Mouse (Mus musculus): ENCODE results near the gene Hcn2. TPM values are rescaled to one million over a fixed set of nuclear protein-coding genes. Genes with fewer than 3 reads are reported as not detected.
"Not testable (repeated sequence)": the region's sequence is repeated elsewhere in the genome, so short reads cannot be mapped to it uniquely, and the experiment has no call there.

The Hcn2 gene
- total RNA-seq, 4 experiments from 2014 or later, result 162 to 182 (median 166) TPM

DNA sequence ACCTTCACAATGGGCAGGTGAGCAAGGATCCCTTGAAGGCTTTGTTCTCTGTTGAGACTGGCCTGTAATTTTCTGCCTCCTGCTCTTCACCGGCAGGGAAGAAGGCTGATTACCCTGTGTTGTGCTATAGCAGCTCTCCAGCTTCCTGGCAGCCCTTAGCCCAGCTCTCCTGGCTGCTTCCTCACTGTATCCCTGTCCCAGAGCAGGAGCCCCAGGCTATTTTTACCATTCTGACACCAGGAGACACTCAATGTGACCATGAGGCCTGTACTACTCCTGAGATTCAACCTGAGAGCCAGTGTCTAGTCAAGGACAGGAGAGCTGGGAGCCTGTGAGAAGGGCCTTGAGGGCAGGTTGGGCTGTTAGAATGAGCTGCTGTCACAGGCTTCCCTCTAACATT is 29.7 kb upstream of the Hcn2 start:
- no peak for DNase-seq (ENCODE audit: low spot score in 2 of 2)

DNA sequence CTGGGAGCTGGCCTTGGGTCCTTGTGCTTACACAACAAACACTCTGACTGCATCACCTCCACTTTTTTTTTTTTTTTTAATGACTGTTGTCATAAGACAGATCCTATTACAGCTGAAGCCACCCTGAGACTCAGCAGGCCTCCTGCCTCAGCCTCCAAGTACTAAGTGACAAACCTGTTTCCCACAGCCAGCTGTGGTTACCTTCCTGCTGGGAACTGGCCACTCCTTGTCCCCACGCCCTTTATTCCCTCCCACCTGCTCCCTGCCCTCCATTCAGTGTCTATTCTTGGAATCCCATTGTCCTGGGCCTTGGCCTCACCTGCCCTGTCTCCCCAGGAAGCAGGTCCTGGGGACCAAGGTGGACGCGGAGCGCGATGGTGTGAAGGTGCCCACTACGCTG is 28.9 kb upstream of the Hcn2 start:
- DNase-seq (ENCODE audit: low spot score in 2 of 2), result no peak

DNA sequence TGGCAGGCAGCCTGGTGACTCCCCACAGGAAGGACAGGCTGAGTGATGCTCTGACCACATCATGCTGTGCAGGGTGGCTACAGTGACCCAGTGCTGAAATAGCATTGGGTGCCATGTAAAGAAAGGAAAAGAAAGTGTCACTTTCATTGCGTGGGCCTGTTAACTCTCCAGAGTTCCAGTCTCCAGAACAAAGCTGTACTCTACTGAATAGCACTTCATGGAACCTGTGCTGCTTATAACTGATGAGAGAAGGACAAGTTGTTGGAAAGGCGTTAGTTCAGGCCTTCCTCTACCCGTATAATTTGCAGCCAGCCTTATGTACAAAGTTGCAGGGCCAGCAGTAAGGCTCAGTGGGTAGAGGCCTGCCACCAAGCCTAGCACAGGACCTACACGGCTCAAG is 27.7 kb upstream of the Hcn2 start, which contains the start of gene Gzmm:
Gene Gzmm, plus strand, starts transcription at position 301 of the 400 bp plus-strand sequence.
- DNase-seq (ENCODE audit: low spot score in 2 of 2), result no peak

DNA sequence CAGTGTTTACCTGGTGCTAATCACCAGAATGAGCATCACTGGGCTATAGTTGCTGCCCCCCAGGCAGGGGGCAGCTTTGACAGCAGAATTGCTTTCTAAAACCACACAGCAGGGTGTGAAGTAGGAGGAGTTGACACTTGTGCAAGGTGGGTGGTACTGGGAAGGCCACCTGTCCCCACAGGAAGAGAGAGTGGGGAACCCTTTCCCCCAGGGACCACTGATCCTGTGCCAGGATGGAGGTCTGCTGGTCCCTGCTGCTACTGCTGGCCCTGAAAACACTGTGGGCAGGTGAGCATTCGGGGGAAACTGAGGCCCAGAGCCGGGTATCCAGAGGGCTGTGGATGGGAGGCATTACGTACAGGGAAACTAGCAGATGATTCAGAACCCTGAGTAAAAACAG is 27.3 kb upstream of the Hcn2 start:
- no peak for DNase-seq (ENCODE audit: low spot score in 2 of 2)

DNA sequence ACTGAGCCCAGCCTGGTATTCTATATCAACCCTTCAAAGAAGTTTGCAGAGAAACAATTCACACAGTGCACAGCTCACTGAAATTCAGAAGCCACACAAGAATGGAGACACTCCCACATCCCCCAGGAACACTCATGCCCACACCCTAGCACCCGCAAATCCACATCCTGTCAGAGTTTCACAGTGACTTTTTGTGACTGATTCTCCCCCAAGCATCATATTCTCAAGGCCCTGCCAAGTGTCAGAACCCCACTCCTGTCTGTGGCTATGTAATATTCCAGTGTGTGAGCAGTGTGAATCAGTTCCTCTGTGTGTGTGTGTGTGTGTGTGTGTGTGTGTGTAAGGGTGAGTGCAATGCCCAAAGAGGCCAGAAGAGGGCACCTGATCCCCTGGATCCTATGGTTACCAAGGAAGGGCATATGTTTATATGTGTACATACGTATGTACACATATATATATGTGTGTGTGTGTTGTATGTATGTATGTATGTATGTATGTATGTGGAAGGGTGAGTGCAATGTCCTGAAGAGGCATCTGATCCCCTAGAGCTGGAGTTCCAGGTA is 24.4 kb upstream of the Hcn2 start:
- DNase-seq (ENCODE audit: low spot score in 2 of 2), result no peak

DNA sequence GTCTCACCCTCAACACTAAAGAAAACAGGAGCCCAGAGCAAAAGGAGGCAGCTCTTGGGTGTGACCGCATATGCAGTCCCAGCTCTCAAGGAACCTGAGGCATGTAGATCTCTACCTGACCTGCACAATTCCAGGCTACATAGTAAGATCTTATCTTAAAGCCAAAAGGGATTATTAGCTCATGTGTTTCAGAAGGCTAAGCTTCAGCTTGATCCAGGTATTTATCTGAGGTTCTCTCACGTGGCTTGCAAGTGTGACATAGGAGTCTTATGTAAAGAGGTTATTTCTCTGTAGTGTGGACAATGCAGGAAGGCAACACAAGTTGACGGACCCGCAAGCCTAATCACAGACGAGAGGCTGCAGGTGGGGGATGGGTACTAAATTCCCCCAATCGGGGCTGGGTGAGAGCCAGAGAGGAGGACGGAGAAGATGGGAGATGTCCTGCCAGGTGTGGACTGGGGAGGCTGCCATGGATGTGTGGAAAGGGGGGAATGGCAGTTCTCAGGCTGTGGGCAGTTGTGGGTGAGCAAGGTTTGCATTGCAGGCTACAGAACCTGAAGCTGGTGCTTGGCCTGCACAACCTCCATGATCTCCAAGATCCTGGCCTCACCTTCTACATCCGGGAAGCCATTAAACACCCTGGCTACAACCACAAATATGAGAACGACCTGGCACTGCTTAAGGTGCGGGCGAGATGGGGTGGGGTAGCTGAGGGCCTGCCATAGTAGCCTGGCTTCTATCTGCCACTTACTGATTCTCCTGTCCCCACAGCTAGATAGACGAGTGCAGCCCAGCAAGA is 22.7 kb upstream of the Hcn2 start:
- DNase-seq (ENCODE audit: low spot score in 2 of 2), result no peak

DNA sequence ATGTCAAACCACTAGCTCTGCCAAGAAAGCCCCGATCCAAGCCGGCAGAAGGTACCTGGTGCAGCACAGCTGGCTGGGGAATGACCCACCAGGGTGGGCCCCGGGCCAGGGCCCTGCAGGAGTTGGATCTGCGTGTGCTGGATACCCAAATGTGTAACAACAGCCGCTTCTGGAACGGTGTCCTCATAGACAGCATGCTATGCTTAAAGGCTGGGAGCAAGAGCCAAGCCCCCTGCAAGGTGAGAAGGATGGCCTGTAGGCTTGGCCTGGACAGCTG is 22.1 kb upstream of the Hcn2 start:
- no peak for DNase-seq (ENCODE audit: low spot score in 2 of 2)

DNA sequence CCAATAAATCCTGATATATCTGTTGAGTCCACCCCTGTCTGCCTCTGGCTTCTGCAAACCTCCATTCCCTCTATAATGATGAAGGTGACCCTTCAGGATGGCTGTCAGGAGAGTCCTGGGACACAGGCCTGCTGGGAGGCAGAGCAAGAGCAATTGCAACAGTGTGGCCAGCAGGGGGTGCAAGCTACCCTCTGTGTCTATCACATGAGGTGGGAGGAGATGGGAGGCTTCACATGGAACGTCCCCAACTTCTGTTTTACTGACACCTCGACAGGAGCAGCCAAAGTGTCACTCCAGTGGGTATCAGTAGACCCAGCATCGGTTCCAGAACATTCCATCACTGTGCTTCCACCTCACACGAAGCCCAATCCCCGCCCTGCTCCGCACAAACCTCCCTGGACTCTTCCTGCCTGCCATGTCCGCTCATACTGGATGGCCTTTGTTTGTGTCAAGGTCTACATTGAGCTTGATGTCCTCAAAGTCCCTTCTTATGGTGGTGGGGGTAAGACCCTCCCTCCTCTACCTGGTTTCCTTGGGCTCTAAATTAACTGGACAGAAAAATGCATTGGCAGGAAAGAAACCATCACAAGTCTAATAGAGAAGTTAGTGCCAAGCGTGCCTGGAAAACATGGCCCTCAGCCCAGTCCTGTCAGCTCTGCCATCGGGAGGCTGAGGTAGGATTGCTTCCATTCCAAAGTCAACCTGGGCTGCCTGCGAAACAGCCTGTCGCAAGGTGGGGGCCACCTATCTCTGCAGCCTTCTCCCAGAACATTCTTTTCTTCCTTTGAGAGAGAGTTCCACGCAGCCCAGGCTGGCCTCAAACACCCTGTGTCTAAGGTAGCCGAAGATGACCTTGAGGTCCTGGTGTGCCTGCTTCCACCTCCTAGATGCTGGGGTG is 21.0 kb upstream of the Hcn2 start:
- DNase-seq (ENCODE audit: low spot score in 2 of 2), result no peak

DNA sequence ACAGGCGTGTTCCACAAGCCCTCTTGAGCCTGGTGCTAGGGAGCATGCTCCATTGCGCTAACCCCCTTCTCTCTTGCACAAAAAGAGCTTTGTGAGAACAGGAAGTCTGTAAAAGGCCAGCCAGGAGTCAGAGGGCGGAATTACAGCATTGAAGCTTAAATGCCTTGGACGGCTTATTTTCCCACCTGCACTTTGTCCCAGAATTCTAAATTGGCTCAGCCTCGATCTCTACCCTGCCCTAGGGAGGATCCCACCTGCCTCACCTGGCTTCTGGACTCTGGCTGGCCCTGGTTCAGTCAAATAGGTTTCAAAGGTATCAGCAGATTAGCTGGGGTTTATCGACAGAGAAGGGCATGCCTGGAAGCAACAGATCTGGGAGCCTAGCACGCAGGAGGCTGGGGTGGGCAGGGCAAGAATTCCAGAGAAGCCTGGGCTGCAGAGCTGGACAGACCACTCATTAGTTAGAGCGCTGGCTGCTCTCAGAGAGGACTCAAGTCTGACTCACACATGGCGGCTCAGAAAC is 20.2 kb upstream of the Hcn2 start:
- no peak for DNase-seq (ENCODE audit: low spot score in 2 of 2)

DNA sequence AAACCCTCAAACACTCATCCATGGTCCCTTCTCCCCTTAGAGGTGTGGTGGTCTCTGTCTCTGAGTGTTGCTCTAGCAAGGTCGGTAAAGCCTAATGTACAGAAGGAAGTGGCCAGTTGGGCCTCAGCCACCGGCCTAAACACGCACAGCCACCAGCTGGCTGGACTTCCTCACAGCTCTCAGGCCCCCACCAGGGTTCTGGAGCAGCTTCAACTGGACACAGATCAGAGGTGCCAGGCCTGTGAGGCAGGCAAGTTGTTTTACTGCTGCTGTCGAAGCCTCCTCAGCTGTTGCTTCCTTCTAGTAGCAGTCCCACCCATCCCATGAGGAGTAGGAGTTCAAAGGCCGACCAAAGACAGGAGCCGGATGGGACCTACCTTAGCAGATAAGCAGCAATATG is 18.5 kb upstream of the Hcn2 start:
- DNase-seq (ENCODE audit: low spot score in 2 of 2), result no peak

DNA sequence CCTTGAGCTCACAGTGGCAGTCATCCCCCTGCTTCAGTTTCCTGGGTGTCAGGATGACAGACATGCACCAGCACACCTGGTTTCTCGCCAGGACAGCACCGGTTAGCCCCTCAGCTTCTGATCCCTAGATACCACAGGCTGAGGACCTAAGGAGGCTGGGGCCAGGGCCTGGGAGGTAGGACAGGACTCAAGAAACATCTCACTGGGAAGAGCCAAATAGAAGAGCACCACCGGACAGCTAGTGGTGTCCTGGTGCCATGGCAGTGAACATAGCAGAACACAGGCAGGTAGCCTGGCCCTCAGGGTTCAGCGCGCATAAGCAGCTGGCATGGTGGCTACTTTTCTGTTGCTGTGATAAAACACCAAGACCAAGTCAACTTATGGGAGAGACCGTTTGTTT is 18.0 kb upstream of the Hcn2 start:
- no peak for DNase-seq (ENCODE audit: low spot score in 2 of 2)

DNA sequence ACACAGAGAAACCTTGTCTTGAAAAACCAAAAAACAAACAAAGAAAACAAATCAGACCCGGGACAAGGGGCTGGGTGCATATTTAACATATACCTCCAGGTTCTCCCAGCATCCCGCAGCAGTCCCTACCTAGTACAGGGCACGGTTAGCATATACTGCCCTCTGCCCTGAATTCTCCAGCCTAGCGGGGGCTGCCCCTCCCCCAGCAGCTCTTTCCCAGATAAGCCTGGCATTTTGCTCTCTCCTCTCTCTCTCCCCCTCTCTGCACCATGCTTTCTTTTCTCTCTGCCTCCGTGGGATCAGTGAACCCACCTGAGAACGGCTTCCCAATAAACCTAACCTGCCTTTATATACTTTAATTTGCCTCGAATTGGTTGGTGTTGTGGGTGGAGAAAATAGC is 15.8 kb upstream of the Hcn2 start:
- no peak for DNase-seq (ENCODE audit: low spot score in 2 of 2)

DNA sequence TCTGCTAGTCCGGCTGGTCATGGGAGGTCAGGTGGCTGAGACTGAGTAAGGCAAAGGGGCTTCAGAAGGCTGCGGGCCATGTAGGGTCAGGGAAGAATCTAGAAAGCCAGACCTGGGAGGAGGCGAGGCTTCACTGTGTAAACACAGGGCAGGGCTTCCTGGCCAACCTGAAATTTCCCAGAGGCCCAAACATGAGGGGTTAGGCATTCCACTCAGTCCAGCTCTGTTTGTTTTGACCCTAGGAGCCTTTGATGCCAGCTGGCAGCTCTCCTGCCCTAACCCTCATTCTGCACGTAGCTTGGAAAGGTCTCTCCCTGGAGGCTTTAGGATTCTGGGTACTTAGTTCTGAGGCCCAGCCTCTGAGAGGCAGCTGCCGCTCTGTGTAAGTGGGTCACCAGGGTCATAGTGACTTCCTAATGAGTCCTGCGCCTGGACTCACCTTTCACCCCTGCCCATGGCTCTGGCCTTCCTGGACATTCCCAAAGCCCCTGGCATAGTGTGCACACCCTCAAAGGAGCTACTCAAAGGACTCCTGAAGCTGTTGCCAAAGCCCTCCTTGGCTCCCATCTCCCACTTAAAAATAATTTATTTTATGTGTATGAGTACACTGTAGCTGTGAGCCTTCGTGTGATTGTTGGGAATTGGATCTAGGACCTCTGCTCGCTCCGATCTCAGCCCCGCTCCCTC is 14.8 kb upstream of the Hcn2 start:
- DNase-seq (ENCODE audit: low spot score in 2 of 2), result no peak

DNA sequence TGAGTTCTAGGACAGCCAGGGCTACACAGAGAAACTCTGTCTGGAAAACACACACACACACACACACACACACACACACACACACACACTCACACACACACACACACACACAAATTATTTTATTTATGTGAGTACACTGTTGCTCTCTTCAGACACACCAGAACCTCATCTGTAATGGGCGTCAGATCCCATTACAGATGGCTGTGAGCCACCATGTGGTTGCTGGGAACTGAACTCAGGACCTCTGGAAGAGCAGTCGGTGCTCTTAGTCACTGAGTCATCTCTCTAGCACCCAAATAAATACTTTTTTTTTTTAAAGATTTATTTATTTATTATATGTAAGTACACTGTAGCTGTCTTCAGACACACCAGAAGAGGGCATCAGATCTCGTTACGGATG is 13.5 kb upstream of the Hcn2 start:
- not testable (repeated sequence) for DNase-seq (ENCODE audit: low spot score in 2 of 2)

DNA sequence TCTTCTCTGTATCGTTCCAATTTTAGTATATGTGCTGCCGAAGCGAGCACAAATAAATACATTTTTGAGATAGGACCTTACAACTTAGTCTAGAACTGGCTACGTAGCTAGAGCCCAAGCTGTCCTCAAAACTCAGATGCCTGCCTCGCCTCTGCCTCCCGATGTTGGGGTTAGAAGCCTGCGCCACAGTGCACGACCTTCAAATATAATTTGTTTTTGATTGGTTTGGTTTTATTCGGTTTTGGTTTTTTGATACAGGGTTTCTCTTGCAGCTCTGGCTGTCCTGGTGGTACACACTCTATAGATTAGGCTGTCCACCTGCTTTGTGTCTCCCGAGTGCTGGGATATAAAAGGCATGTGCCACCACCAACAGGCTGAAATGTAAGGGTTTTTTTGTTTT is 12.9 kb upstream of the Hcn2 start:
- DNase-seq (ENCODE audit: low spot score in 2 of 2), result no peak

DNA sequence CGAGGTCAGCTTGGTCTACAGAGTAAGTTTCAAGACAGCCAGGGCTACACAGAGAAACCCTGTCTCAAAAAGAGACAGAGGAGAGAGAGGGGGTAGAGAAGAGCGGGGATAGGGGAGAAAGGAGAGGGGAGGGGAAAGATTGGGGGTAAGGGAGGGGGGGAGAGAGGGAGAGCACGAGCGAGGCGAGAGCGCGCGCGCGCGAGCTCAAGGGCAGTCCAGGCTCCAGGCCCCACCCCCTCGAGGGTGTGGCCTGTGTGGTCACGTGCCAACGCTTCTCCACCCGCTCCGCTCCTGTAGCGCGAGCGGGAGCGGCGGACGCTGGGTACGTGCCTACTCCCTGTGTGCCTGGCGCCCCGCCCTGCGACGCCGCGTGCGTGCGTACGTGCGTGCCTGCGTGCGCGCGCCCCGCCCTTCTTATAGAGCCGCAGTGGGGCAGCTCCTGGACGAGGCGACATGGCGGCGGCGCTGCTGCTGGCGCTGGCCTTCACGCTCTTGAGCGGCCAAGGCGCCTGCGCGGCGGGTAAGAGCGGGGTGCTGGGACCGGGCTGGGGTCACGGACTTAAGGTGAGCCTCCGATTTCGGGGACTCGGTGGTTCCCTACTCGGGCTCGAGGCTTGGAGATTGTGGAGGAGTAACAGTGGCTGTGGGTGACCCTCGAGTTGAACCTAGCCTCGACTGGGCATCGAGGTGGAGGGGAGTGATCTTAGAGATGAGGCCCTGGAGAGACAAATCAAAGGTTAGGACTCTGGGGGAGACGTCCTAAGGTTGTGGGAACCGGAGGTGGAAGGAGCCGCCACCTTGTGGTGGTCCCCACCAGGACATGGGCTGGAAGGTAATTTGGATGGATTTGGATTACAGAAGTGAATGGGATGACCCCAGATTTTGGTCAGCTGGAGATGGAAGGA is 12.1 kb upstream of the Hcn2 start, which contains the start of gene Bsg:
Gene Bsg, plus strand, starts transcription at position 427 of the 905 bp plus-strand sequence.
- peak; percentile 96 to 99 for DNase-seq (ENCODE audit: low spot score in 2 of 2)

DNA sequence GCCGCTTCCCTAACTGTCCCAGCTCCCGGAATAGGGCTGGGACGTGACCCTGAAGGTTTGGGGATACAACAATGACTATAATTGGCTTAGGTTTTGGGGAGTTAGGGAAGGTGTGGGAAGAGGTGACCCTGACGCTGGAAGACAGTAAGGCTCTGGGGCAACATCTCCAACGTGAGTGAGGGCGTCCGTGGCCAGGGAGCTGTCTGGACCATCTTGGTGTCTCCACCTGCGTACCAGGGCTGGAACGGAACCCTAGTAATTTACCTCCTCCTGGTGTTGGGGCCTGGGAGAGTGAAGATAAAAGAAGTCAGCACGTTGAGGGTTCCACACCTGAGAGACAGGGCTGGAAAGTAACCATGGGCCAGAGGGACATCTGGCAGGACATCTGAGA is 11.5 kb upstream of the Hcn2 start:
- DNase-seq (ENCODE audit: low spot score in 2 of 2), result no peak

DNA sequence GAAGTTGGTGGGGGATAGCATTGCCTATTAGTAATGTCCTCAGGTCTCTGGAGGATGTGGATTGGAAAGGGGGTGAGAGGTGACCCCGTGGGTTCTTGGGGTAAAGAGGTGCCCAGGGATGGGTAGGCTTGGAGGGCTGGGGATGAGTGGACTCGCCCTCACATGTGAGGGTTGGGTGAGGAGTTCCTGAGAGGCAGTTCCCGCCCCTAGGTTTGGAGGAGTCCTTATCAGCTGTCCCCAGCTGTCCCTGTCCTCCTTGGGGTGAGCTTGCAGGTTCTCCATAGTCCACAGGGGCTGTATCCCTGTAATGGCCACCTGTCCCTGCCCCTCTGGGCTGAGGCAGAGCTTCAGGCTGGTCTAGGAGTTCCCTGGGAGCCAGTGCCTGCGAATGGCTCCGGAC is 10.5 kb upstream of the Hcn2 start:
- no peak for DNase-seq (ENCODE audit: low spot score in 2 of 2)

DNA sequence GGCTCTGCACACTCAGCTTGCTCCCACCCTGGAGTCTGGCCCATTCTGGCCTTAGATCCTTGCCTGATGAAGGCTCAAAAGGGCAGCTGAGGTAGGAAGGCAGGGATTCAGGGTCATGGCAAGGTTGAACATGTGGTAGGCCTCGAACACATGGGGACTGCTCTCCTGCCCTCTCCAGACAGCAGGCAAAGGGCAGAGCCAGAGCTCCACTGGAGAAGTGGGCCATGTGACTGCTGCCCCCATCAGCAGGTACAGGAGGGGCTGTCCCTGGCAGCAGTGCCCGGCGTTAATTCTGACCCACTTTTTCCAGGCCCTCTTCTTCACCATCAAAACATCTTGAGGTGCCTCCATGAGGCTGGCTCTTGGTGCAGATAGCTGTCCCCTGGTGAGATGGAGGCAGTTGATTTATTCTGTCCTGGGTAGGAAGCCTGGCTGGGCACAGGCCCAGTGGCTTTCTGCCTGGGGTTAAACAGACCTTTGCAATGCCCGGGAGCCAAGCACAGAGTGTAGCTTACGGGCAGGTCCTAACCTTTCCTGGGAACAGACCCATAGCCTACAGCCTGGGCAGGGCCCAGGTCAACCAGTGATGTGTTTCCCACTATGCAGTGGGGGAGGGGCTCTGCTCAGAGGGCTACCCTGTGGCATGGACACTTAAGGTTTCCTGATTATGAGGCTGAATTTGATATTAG is 9.9 kb upstream of the Hcn2 start:
- no peak for DNase-seq (ENCODE audit: low spot score in 2 of 2)

DNA sequence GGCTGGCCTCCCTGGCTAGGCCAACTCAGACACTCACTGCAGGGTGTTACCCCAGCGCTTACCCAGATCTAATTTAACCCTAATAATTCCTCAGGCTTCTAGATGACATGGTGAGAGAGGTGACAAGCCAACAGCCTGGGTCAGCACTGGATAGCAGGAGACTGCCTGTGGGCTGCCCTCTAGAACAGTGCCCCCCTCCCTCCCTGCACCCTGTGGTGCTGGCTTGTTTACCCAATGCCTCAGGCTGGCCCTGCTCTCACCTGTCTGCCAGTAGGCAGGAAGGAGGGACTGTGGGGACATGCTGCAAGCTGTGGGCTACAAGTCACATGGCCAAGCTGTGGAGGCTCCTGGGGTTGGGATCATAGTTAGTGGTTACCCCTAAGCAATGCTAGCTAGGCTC is 9.3 kb upstream of the Hcn2 start:
- no peak for DNase-seq (ENCODE audit: low spot score in 2 of 2)
